9 mouse cellular contexts compared by ENCODE assay signal in genomic region chr10:75151311-75151710, GRCm38 (mm10).
DNase-seq lines count a peak whose midpoint lies in the region; ATAC-seq and TF ChIP-seq lines count a peak whose summit lies in the region.
"Had no signal": no experiment of that assay in that cellular context is flagged by ENCODE, and none has a peak within 500 bp of the region (broad histone marks: within the 10 kb centered on the region; RNA-seq: fewer than 3 reads in every experiment).

No protein-coding gene starts in this region.

- H3K27me3 ChIP-seq in hindbrain, embryonic 10.5 days (ENCODE audit: insufficient read depth, poor library complexity, severe bottlenecking), result peaks cover 5% of the 10 kb centered on the region; the same call in 1 of the 2 replicates
- no peaks in the 10 kb centered on the region for H3K27me3 ChIP-seq in lung, embryonic 14.5 days (ENCODE audit: insufficient read depth, low read length)

- peak; percentile 51 for DNase-seq in MEL-GATA-1-ER (ENCODE audit: extremely low read depth, low read depth)
- peak; percentile 73 for DNase-seq in cerebellum, adult 11-12 months
- DNase-seq in forelimb bud, embryonic 11.5 days (ENCODE audit: low read depth, low spot score), result peak; percentile 78
- DNase-seq in hindbrain, embryonic 10.5 days (ENCODE audit: low spot score), result peak; percentile 63
- peak; percentile 84 to 85 for DNase-seq in layer of hippocampus, adult 2 months (ENCODE audit: low spot score in 2 of 2)
- peak; percentile 97 for DNase-seq in lung, embryonic 14.5 days
- DNase-seq in ovary, adult 18-20 months (ENCODE audit: low spot score), result peak; percentile 37
- peak; percentile 82 for DNase-seq in thymus, postnatal 0 days (ENCODE audit: low spot score)

- peaks cover 79% of the 10 kb centered on the region for H3K36me3 ChIP-seq in hindbrain, embryonic 10.5 days
- peaks cover 69% of the 10 kb centered on the region for H3K36me3 ChIP-seq in lung, embryonic 14.5 days (ENCODE audit: insufficient read depth)

- peak; percentile 96 for TF ChIP-seq CTCF in layer of hippocampus, adult 2 months (conservative IDR thresholded peaks at IDR 0.05)
- TF ChIP-seq CTCF in lung, embryonic 14.5 days (IDR thresholded peaks at IDR 0.05; ENCODE audit: low read depth), result peak; percentile 93

- peaks cover 32% of the 10 kb centered on the region for H3K4me1 ChIP-seq in hindbrain, embryonic 10.5 days (replicated peaks)
- H3K4me1 ChIP-seq in lung, embryonic 14.5 days (ENCODE audit: insufficient read depth), result no peaks in the 10 kb centered on the region

- H3K4me2 ChIP-seq in lung, embryonic 14.5 days, result no peak overlapping the region

- no peak overlapping the region for H3K4me3 ChIP-seq in hindbrain, embryonic 10.5 days
- no peak overlapping the region for H3K4me3 ChIP-seq in layer of hippocampus, adult 2 months
- H3K4me3 ChIP-seq in lung, embryonic 14.5 days (ENCODE audit: low read depth, low read length), result no peak overlapping the region

- peak; percentile 69 for ATAC-seq in lung, embryonic 14.5 days (ENCODE audit: insufficient read depth)

- no peak overlapping the region for H3K9ac ChIP-seq in lung, embryonic 14.5 days

- H3K9me3 ChIP-seq in hindbrain, embryonic 10.5 days, result no peaks in the 10 kb centered on the region
- no peaks in the 10 kb centered on the region for H3K9me3 ChIP-seq in lung, embryonic 14.5 days (ENCODE audit: low read depth, low read length)

- no peak overlapping the region for H3K27ac ChIP-seq in hindbrain, embryonic 10.5 days
- H3K27ac ChIP-seq in layer of hippocampus, adult 2 months, result no peak overlapping the region; the same call in 1 of the 2 replicates
- no peak overlapping the region for H3K27ac ChIP-seq in lung, embryonic 14.5 days (ENCODE audit: low read depth)
- H3K27ac ChIP-seq: macrophage had no signal

Comparison
In these comparisons a context has a peak if more than half of its experiments do, and no peak if none do; other contexts are left out.
1. DNase-seq: peak in every context shown above with its lines; median percentile 97 in lung, embryonic 14.5 days; 84 in layer of hippocampus, adult 2 months; 82 in thymus, postnatal 0 days; 78 in forelimb bud, embryonic 11.5 days; 73 in cerebellum, adult 11-12 months; 63 in hindbrain, embryonic 10.5 days; 51 in MEL-GATA-1-ER; 37 in ovary, adult 18-20 months.